Mouse (Mus musculus): Measurements from ENCODE around the gene Psma3.

The Psma3 gene

GRCm38 (mm10) chr12:70974441-70975266 lies at the start of gene Psma3:
Psma3 (plus strand) TSS chr12:70974621.
- DNase-seq (ENCODE audit: low spot score in 2 of 2): peak; percentile 88 to 90

GRCm38 (mm10) chr12:70929781-70930180 lies 44.6 kb upstream of the Psma3 start:
- DNase-seq (ENCODE audit: low spot score in 2 of 2): no peak

- DNase-seq (ENCODE audit: low spot score in 2 of 2): peak in 1 of 2 experiments; percentile 9
These were observed 37.3 kb upstream of the Psma3 start for GRCm38 (mm10) chr12:70937150-70937549.

- DNase-seq (ENCODE audit: low spot score in 2 of 2): peak; percentile 88 to 89
These were observed 36.6 kb upstream of the Psma3 start, which contains the start of gene Actr10 for GRCm38 (mm10) chr12:70937571-70938384. Actr10 (plus strand) TSS chr12:70937857.

DNA sequence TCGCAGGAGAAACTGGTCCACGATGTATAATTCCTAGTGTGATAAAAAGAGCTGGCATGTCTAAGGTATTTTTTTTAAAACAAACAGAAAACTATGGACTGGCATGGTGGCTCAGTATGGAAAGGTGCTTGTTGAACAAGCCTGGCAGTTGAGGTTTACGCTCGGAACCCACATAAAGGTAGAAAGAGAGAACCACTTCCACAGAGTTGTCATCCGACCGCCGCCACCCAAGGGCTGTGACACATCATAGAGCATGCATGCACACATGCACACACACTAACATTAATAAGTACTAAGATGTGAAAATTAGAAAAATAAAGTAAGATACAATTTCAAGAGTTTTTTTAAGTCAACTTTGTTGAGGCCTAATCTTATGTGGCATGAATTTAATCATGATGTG lies 33.6 kb upstream of the Psma3 start:
- no peak for DNase-seq (ENCODE audit: low spot score in 2 of 2)

- no peak for DNase-seq (ENCODE audit: low spot score in 2 of 2)
These were observed 30.2 kb upstream of the Psma3 start for GRCm38 (mm10) chr12:70944181-70944580.

- DNase-seq (ENCODE audit: low spot score in 2 of 2): no peak
These were observed 27.7 kb upstream of the Psma3 start for GRCm38 (mm10) chr12:70946585-70947256.

DNA sequence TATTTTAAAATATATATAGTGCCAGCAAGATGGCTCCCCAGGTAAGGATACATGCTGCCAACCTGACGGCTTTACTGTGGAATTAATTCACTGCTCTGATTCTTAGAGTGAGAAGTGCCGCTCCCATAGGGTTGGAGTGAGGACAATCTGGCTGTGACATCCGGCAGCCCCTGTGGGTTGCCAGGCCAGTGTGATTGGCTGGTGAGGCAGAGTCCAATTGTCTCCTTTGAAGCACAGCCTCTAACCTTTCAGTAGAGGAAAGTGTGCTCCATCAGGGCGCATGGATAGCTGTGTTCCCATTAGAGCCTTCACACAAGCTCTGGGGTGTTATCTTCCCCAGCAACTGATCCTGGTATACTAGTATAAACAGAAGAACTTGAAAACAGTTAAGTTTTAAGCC lies 15.8 kb upstream of the Psma3 start:
- DNase-seq (ENCODE audit: low spot score in 2 of 2): no peak

DNA sequence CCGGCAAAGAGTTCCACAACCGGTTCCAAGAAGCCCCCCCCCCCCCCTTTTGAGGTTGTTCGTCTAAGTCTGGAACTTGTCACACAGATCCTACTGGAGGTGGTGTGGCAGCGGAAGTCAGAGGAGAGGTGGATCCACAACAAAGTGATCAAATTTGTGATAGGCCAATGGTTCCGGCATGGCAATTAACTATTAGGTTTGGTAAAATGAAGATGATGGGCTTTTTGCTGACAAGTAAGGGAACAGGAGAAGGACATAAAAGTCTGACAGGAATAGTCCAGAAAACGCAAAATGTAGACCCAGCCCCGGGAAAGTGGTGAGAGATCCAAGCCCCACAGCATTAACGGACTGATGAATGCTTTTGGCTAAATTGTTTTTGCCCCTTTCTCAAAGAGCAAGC lies 6.8 kb upstream of the Psma3 start:
- DNase-seq (ENCODE audit: low spot score in 2 of 2): no peak

- DNase-seq (ENCODE audit: low spot score in 2 of 2): peak; percentile 52 to 61
These were observed 6.2 kb upstream of the Psma3 start for GRCm38 (mm10) chr12:70968141-70968790.

- peak; percentile 78 to 81 for DNase-seq (ENCODE audit: low spot score in 2 of 2)
These were observed 5.6 kb upstream of the Psma3 start for GRCm38 (mm10) chr12:70968791-70969307.

DNA sequence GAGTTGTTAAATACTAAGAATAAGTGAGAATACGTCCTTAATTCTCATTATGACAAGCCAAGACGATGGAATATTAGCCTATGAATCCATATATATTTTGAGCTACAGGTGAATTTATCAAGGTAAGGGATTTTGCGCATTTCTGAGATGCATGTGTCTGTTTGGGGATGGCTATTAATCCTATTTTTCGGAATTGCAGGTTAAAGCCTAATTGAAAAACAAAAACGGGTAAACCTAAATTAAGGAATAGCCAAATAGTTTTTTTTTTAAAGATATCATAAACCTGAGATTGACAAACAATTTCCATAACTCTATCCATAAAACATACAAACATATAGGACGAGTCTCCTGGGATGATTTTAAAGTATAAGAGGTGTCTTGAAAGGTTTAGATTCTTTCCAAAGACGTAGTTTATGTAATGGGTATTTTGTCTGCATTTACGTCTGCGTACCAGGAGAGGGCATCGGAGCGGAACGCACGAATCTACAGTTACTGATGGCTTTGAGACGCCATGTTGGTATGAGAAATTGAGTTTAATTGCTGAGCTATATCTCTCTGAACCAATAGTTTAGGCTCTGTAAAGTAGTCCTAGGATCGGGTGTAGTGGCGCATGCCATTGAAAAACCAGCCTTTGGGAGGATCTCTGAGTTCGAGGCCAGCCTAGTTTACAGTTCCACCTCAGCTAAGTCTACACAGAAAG lies 4.8 kb upstream of the Psma3 start:
- DNase-seq (ENCODE audit: low spot score in 2 of 2): peak; percentile 24 to 42

- no peak for DNase-seq (ENCODE audit: low spot score in 2 of 2)
These were observed 590 bp upstream of the Psma3 start for GRCm38 (mm10) chr12:70973831-70974230.

DNA sequence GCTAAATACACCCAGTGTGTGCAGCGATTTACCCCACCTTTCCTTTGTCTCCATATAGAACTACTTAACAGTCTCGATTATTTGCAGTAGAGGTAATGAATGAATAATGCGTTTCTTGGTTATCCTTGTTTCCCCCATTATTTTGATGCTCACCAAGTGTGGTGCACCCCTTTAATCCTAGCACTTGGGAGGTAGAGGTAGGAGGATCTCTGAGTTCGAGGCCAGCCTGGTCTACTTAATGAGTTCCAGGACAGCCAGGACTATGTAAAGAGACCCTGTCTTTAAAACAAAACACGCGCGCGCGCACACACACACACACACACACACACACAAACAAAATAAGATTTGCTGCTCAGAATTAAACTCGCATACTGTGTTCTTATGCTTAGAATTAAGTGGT lies 985 bp downstream of the Psma3 start:
- DNase-seq (ENCODE audit: low spot score in 2 of 2): no peak

DNA sequence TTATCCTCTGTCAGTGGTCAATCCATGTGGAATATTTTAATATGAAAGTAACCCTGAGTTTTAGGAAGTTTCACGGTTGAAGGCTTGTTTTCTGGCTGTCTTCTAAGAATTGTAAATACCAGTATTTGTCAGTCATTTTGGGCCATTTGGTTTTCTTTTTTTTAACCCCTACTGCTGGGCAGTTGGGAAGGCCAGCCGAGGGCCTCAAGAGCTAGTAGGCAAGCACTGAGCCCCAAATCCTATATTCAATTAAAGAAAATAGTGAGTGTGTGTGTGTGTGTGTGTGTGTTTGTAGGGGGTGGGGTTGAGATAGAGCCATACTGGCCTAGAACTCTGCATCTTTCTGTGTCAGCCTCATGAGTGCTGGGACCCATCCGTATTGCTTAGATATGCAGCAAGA lies 1.5 kb downstream of the Psma3 start:
- no peak for DNase-seq (ENCODE audit: low spot score in 2 of 2)

GRCm38 (mm10) chr12:70978345-70978744 lies 3.9 kb downstream of the Psma3 start:
- no peak for DNase-seq (ENCODE audit: low spot score in 2 of 2)

- no peak for DNase-seq (ENCODE audit: low spot score in 2 of 2)
These were observed 10.6 kb downstream of the Psma3 start for GRCm38 (mm10) chr12:70984855-70985550.

DNA sequence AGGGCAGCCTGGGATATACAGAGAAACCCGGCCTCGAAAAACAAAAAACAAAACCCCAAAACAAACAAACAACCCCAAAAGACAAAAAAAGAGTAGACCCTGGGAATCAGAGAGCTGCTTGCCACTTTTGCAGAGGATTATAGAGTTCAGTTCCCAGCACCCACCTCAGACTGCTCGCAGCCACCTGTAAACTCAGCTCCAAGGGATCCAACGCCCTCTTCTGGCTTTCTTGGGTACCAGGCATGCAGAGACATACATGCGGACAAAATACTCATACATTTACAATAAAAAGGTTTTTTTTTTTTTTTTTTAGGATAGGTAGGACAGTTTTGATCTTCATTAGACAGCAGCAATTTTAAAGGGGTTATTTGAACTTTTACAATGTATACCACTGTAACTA lies 22.8 kb downstream of the Psma3 start:
- no peak for DNase-seq (ENCODE audit: low spot score in 2 of 2)

GRCm38 (mm10) chr12:70999423-70999903 lies 25.0 kb downstream of the Psma3 start:
- no peak for DNase-seq (ENCODE audit: low spot score in 2 of 2)

DNA sequence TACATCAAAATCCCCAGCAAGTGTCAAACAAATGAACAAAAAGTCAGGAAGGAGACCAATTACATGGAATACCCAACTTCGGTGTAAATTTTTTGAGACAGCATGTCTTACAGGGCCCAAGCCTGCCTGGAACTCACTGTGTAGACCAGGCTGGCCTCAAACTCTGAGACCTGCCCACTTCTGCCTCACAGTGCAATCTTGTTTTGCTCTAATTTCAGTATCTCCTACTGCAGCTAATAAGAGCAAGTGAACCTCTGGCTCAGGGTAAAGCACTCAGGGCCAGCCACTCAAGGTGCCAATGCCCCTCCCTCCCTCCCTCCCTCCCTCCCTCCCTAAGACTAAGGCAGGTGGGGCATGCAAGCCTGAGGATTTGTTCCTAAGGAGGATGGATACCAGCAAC lies 25.9 kb downstream of the Psma3 start:
- DNase-seq (ENCODE audit: low spot score in 2 of 2): no peak

Data from right cerebral cortex, postnatal 36 days (tissue).